Mouse (Mus musculus) cerebellum, adult 2 months (tissue): Measurements from ENCODE around the gene Mad1l1. TPM values are rescaled to one million over a fixed set of nuclear protein-coding genes. Genes with fewer than 3 reads are reported as not detected.
A peak's percentile ranks its signal among the peaks of the same experiment; 100 is the strongest.

Experiments used
- DNase-seq, 2 experiments: peaks; one replicate each; pipeline ENCODE4 v3.0.0; 2021
- H3K27ac ChIP-seq: fragments of 200-500 bp; 2 replicates; pipeline ENCODE4 v1.5.1; 2012; ENCODE audit warnings: low read length, control low read depth, inconsistent platforms; ENCODE audit not compliant: insufficient read depth
- H3K27me3 ChIP-seq: fragments of 200-500 bp; 2 replicates; pipeline ENCODE4 v1.6.1; 2012; ENCODE audit warnings: inconsistent platforms, mild to moderate bottlenecking, low read length, moderate library complexity; ENCODE audit not compliant: control insufficient read depth, insufficient read depth
- H3K4me1 ChIP-seq: fragments of 200-500 bp; 2 replicates; pipeline ENCODE4 v1.6.1; 2011; ENCODE audit warnings: low read length; ENCODE audit not compliant: control insufficient read depth, insufficient read depth
- H3K4me3 ChIP-seq: fragments of 200-500 bp; replicated peaks from 2 replicates; pipeline ENCODE3; 2011; ENCODE audit warnings: mild to moderate bottlenecking, low read depth, low read length, control low read depth; ENCODE audit not compliant: insufficient read depth
- CTCF ChIP-seq: fragments of 200-500 bp; IDR thresholded peaks from 2 replicates; pipeline ENCODE4 v1.5.1; 2011; ENCODE audit warnings: low read depth, mild to moderate bottlenecking, control low read depth, low read length, moderate library complexity, borderline replicate concordance; ENCODE audit not compliant: insufficient read depth
- POLR2A ChIP-seq: fragments of 200-500 bp; IDR thresholded peaks from 2 replicates; pipeline ENCODE4 v1.6.1; 2011; ENCODE audit warnings: low read length, control low read depth, borderline replicate concordance; ENCODE audit not compliant: insufficient read depth
- WGBS: fragments of 180-500 bp; shearing (Covaris S2); methylation state at CpG from one replicate; pipeline ENCODE4 v1.1.7; 2018; 5-methylcytosine and 5-hydroxymethylcytosine counted together
- polyA plus RNA-seq: library from polyadenylated mRNA; depleted of rRNA; stranded (reverse); fragments of >200 nt; gene quantifications from 2 replicates; pipeline ENCODE4 v1.2.3, GENCODE M21; 2012

Gene Mad1l1
- polyA plus RNA-seq, 1 experiment: 25.3 TPM

GRCm38 (mm10) chr5:140267061-140267460 lies 54.3 kb downstream of the Mad1l1 start:
- Histone ChIP-seq H3K27me3 (no peaks in the 10 kb centered on the region), H3K4me3 (no peak overlapping the region), H3K4me1 (peaks cover 11% of the 10 kb centered on the region; the same call in 1 of the 2 replicates), H3K27ac (no peak overlapping the region)
- no peak for DNase-seq
- TF ChIP-seq POLR2A: no peak
- TF ChIP-seq CTCF: no peak
- 86% methylated on average over 2 of the region's 2 CpGs for WGBS

- Histone ChIP-seq H3K27me3 (no peaks in the 10 kb centered on the region), H3K4me1 (peaks cover 11% of the 10 kb centered on the region; the same call in 1 of the 2 replicates), H3K27ac (peak overlapping the region; percentile 5; the same call in 1 of the 2 replicates), H3K4me3 (no peak overlapping the region)
- TF ChIP-seq POLR2A (no peak), CTCF (no peak)
- no peak for DNase-seq
- 92% methylated on average over 5 of the region's 5 CpGs for WGBS
Measured at GRCm38 (mm10) chr5:140264825-140265575, 56.4 kb downstream of the Mad1l1 start.

- no peak for TF ChIP-seq POLR2A
- TF ChIP-seq CTCF: no peak
- Histone ChIP-seq H3K4me3 (no peak overlapping the region), H3K27ac (0 out of 2 replicates have a peak overlapping the region, but pooled peaks have one; percentile 5), H3K4me1 (peaks cover 11% of the 10 kb centered on the region; the same call in 1 of the 2 replicates), H3K27me3 (no peaks in the 10 kb centered on the region)
- no peak for DNase-seq
- WGBS: 34% methylated on average over 30 of the region's 30 CpGs
Measured at GRCm38 (mm10) chr5:140263754-140264749, 57.3 kb downstream of the Mad1l1 start.

- 71% methylated on average over 3 of the region's 3 CpGs for WGBS
- H3K4me3 ChIP-seq: no peak overlapping the region
- TF ChIP-seq CTCF (no peak), POLR2A (no peak)
- no peaks in the 10 kb centered on the region for H3K27me3 ChIP-seq
- H3K27ac ChIP-seq: no peak overlapping the region; the same call in 1 of the 2 replicates
- H3K4me1 ChIP-seq: peaks cover 11% of the 10 kb centered on the region; the same call in 1 of the 2 replicates
- no peak for DNase-seq
Measured at GRCm38 (mm10) chr5:140262401-140262800, 59.0 kb downstream of the Mad1l1 start.

DNA sequence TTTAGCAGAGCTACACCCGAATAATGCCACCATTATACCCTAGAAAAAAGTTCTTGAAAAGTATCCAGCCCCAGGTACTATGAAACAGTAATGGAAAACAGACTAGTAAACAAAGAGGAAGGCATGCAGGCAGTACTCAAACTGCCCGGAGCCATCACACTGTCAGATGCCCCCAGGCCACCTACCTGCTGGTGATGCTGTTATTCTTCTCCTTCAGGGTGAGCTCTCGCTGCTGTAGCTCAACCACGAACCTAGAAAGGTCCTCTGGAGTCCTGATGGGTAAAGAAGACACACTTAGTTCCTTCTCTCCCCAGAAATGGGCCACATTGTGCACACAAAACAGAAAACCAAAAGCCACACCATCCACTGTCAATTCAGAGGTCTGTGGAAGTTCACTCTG lies 60.0 kb downstream of the Mad1l1 start:
- no peaks in the 10 kb centered on the region for H3K27me3 ChIP-seq
- H3K4me1 ChIP-seq: peaks cover 11% of the 10 kb centered on the region; the same call in 1 of the 2 replicates
- 98% methylated on average over 4 of the region's 4 CpGs for WGBS
- H3K27ac ChIP-seq: no peak overlapping the region
- no peak for DNase-seq
- no peak for TF ChIP-seq CTCF
- no peak for TF ChIP-seq POLR2A
- no peak overlapping the region for H3K4me3 ChIP-seq

DNA sequence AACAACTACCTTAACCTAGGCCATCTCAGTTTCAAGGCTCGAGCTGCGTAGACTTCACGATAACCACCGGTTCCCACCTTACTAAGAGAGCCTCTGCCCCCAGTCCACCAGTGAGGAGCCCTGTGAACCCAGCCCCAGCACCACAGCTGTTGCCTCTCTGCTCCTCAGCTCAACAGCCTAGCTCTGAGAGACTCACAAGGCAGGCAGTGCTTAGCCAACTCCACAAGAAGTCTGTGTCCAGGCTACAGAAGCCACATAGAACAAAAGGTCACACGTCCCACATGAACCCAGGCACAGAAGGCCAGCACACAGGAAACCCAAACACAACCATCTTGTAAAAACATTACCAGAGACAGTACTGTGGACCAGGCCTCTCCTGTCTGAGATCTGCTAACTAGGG lies 62.7 kb downstream of the Mad1l1 start:
- WGBS: 95% methylated on average over 5 of the region's 5 CpGs
- Histone ChIP-seq H3K4me3 (no peak overlapping the region), H3K27me3 (no peaks in the 10 kb centered on the region), H3K4me1 (peaks cover 5% of the 10 kb centered on the region; the same call in 1 of the 2 replicates), H3K27ac (no peak overlapping the region)
- DNase-seq: no peak
- TF ChIP-seq POLR2A: no peak
- no peak for TF ChIP-seq CTCF

DNA sequence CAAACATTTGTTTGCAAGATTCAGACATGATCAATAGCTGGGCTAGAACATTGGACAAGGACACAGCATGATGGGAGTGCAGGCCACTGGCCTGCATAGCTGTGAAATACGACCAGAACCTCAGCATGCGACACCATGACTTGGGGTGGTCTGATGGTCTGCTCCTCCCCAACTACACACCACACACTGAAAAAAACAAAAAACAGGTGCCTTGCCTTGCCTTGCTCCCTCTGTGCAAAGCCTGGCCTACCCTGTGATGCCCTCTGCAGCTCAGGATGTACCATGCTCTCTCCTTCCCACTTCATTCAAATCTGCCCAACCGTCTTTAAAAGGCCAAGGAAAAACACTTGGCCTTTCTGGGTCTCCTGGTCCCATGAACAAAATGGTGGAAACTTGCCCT lies 63.3 kb downstream of the Mad1l1 start:
- WGBS: 91% methylated on average over 3 of the region's 3 CpGs
- Histone ChIP-seq H3K27me3 (no peaks in the 10 kb centered on the region), H3K27ac (no peak overlapping the region), H3K4me1 (peaks cover 4% of the 10 kb centered on the region; the same call in 1 of the 2 replicates), H3K4me3 (no peak overlapping the region)
- no peak for TF ChIP-seq POLR2A
- no peak for TF ChIP-seq CTCF
- no peak for DNase-seq

- Histone ChIP-seq H3K27me3 (no peaks in the 10 kb centered on the region), H3K4me3 (no peak overlapping the region), H3K4me1 (peaks cover 4% of the 10 kb centered on the region; the same call in 1 of the 2 replicates), H3K27ac (no peak overlapping the region)
- WGBS: 82% methylated on average over 5 of the region's 5 CpGs
- TF ChIP-seq POLR2A (no peak), CTCF (no peak)
- DNase-seq: no peak
Measured at GRCm38 (mm10) chr5:140257439-140257838, 63.9 kb downstream of the Mad1l1 start.
